Mouse (Mus musculus): ENCODE results near the gene Ppt2. TPM values are rescaled to one million over a fixed set of nuclear protein-coding genes. Genes with fewer than 3 reads are reported as not detected.
A peak's percentile ranks its signal among the peaks of the same experiment; 100 is the strongest.

Gene Ppt2
- polyA plus RNA-seq, 1 experiment from 2014 or later = 10.7 TPM

DNA sequence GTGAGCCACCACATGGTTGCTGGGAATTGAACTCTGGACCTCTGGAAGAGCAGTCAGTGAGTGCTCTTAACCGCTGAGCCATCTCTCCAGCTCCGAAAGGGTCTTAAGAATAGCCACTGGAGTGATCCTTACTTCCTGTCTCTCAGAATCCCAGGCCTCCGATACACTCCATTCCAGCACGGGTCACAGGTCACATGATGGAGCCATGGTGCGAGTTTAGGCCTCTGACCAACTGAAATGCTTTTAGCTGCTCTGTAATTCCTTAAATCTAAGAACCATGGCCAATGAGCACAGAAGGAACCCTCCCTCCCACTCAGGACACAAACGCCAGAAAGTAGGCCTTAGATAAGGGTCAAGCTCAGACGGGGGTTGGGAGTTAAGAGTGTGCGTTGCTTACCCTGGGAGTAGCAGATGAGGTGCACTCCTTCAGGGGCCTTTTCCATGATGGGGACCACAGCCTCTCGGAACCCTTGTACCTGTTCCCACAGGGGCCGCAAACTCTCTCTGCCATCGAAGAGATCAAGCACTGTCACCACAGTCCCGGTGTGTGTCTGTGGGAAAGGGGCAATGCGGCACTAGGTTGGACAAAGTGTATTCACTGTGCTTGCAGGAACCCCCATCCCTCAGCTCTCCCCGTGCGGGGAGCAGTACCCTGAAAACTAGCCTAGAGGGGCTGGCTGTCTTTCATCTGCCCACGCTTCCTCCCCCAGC, 2.1 kb downstream of the Ppt2 start:
- Histone ChIP-seq H3K36me3 (replicated peaks) (peaks cover 23% of the 10 kb centered on the region), H3K9me3 (replicated peaks) (no peaks in the 10 kb centered on the region), H3K4me3 (replicated peaks) (peak overlapping the region; percentile 66), H3K4me2 (peak overlapping the region; percentile 89), H3K27me3 (peaks cover 39% of the 10 kb centered on the region), H3K9ac (peak overlapping the region; percentile 68), H3K4me1 (replicated peaks) (peaks cover 64% of the 10 kb centered on the region), H3K27ac (replicated peaks) (peak overlapping the region; percentile 77; the same call in 1 of the 2 replicates)
- WGBS (ENCODE audit: insufficient replicate concordance) = 46% methylated on average over 16 of the region's 16 CpGs
- ATAC-seq (ENCODE audit: insufficient read depth) = no peak

- peaks cover 53% of the 10 kb centered on the region for H3K4me1 ChIP-seq (replicated peaks)
- peaks cover 23% of the 10 kb centered on the region for H3K36me3 ChIP-seq (replicated peaks)
- no peaks in the 10 kb centered on the region for H3K9me3 ChIP-seq (replicated peaks)
- no peak overlapping the region for H3K27ac ChIP-seq (replicated peaks)
- H3K27me3 ChIP-seq = peaks cover 27% of the 10 kb centered on the region
- H3K4me3 ChIP-seq (replicated peaks) = no peak overlapping the region
- no peak overlapping the region for H3K4me2 ChIP-seq
- no peak overlapping the region for H3K9ac ChIP-seq
- 67% methylated on average over 3 of the region's 3 CpGs for whole genome bisulfite sequencing (ENCODE audit: insufficient replicate concordance)
- ATAC-seq (ENCODE audit: insufficient read depth) = no peak
These were observed 3.3 kb downstream of the Ppt2 start for GRCm38 (mm10) chr17:34624981-34625380.

- Histone ChIP-seq H3K4me1 (replicated peaks) (peaks cover 48% of the 10 kb centered on the region), H3K27me3 (peaks cover 9% of the 10 kb centered on the region), H3K4me2 (no peak overlapping the region), H3K4me3 (replicated peaks) (no peak overlapping the region), H3K27ac (replicated peaks) (no peak overlapping the region), H3K36me3 (replicated peaks) (peaks cover 23% of the 10 kb centered on the region), H3K9ac (no peak overlapping the region), H3K9me3 (replicated peaks) (no peaks in the 10 kb centered on the region)
- 77% methylated on average over 9 of the region's 9 CpGs for WGBS (ENCODE audit: insufficient replicate concordance)
- ATAC-seq (ENCODE audit: insufficient read depth) = no peak
These were observed 5.1 kb downstream of the Ppt2 start for GRCm38 (mm10) chr17:34623161-34623560.

- 78% methylated on average over 8 of the region's 8 CpGs for WGBS (ENCODE audit: insufficient replicate concordance)
These were observed 7.3 kb downstream of the Ppt2 start for GRCm38 (mm10) chr17:34621006-34621405.

DNA sequence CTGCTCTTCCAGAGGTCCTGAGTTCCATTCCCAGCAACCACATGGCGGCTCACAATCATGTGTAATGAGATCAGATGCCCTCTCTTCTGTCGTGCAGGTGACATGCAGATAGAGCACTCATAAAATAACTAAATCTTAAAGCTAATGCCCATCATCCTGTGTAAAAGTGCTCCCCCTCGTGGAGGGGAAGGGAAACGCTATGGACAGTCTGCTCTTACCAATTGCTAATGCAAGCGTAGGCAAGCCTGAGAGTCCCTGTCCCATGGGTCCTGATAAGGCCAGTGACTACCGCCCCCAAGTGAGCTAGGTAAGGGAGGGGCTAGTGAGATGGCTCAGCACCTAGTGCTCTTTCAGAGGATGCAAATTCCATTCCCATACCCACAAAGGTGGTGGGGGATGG, 9.3 kb downstream of the Ppt2 start:
- peaks cover 33% of the 10 kb centered on the region for H3K36me3 ChIP-seq (replicated peaks)
- no peak overlapping the region for H3K4me2 ChIP-seq
- H3K27me3 ChIP-seq = no peaks in the 10 kb centered on the region
- no peak overlapping the region for H3K9ac ChIP-seq
- H3K9me3 ChIP-seq (replicated peaks) = no peaks in the 10 kb centered on the region
- WGBS (ENCODE audit: insufficient replicate concordance) = 5% methylated on average over 6 of the region's 6 CpGs
- H3K4me1 ChIP-seq (replicated peaks) = peaks cover 33% of the 10 kb centered on the region
- H3K4me3 ChIP-seq (replicated peaks) = no peak overlapping the region
- no peak overlapping the region for H3K27ac ChIP-seq (replicated peaks)
- ATAC-seq (ENCODE audit: insufficient read depth) = peak; percentile 23; the same call in 1 of the 2 replicates

More at GRCm38 (mm10) chr17:34621006-34621405, 7.3 kb downstream of the Ppt2 start:
- H3K4me2 ChIP-seq = no peak overlapping the region
- ATAC-seq (ENCODE audit: insufficient read depth) = no peak
- no peak overlapping the region for H3K9ac ChIP-seq
- H3K9me3 ChIP-seq (replicated peaks) = no peaks in the 10 kb centered on the region
- H3K27me3 ChIP-seq = no peaks in the 10 kb centered on the region
- no peak overlapping the region for H3K4me3 ChIP-seq (replicated peaks)
- no peak overlapping the region for H3K27ac ChIP-seq (replicated peaks)
- peaks cover 28% of the 10 kb centered on the region for H3K4me1 ChIP-seq (replicated peaks)
- peaks cover 35% of the 10 kb centered on the region for H3K36me3 ChIP-seq (replicated peaks)

DNA sequence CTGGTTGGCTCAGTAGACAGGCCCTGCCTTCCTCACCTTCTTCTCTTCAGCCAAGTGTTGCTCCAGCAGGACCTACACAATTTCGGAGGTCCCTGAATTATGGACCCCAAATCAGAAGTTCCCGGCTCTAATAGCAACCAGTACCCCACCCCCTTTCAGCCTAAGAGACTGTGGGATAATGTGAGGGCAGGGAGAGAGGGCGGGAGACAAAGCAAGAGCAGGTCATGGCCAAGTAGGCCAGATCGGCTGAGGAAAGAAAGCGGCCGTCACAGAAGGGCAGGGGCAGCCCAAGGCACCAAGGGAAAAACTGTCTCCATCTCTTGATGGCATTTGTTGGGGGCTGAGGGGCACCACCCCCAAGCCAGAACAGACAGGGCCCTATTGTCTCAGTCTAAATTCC, 12.4 kb downstream of the Ppt2 start, which contains the start of gene Egfl8:
Egfl8 (minus strand) TSS at position 101 of the 400 bp plus-strand sequence.
- 63% methylated on average over 6 of the region's 6 CpGs for WGBS (ENCODE audit: insufficient replicate concordance)
- no peak within 1 kb of the TSS for H3K27ac ChIP-seq (replicated peaks)
- peaks cover 41% of the 10 kb centered on the region for H3K36me3 ChIP-seq (replicated peaks)
- H3K4me2 ChIP-seq = no peak within 1 kb of the TSS
- no peaks in the 10 kb centered on the region for H3K9me3 ChIP-seq (replicated peaks)
- H3K9ac ChIP-seq = no peak within 1 kb of the TSS
- no peak within 1 kb of the TSS for H3K4me3 ChIP-seq (replicated peaks)
- no peak for ATAC-seq (ENCODE audit: insufficient read depth)
- H3K4me1 ChIP-seq (replicated peaks) = peaks cover 36% of the 10 kb centered on the region
- H3K27me3 ChIP-seq = no peaks in the 10 kb centered on the region

- 75% methylated on average over 10 of the region's 10 CpGs for WGBS (ENCODE audit: insufficient replicate concordance)
- no peak overlapping the region for H3K4me3 ChIP-seq (replicated peaks)
- no peak overlapping the region for H3K4me2 ChIP-seq
- no peaks in the 10 kb centered on the region for H3K27me3 ChIP-seq
- H3K27ac ChIP-seq (replicated peaks) = peak overlapping the region; percentile 70
- H3K9me3 ChIP-seq (replicated peaks) = no peaks in the 10 kb centered on the region
- peaks cover 50% of the 10 kb centered on the region for H3K36me3 ChIP-seq (replicated peaks)
- no peak overlapping the region for H3K9ac ChIP-seq
- ATAC-seq (ENCODE audit: insufficient read depth) = no peak
- peaks cover 33% of the 10 kb centered on the region for H3K4me1 ChIP-seq (replicated peaks)
These were observed 14.5 kb downstream of the Ppt2 start for GRCm38 (mm10) chr17:34613830-34614229.

GRCm38 (mm10) chr17:34613054-34613645, 15.2 kb downstream of the Ppt2 start:
- peak; percentile 62 for ATAC-seq (ENCODE audit: insufficient read depth)
- Histone ChIP-seq H3K9me3 (replicated peaks) (no peaks in the 10 kb centered on the region), H3K27me3 (no peaks in the 10 kb centered on the region), H3K4me3 (replicated peaks) (no peak overlapping the region), H3K36me3 (replicated peaks) (peaks cover 50% of the 10 kb centered on the region), H3K27ac (replicated peaks) (peak overlapping the region; percentile 70), H3K9ac (no peak overlapping the region), H3K4me1 (replicated peaks) (peaks cover 40% of the 10 kb centered on the region), H3K4me2 (no peak overlapping the region)
- WGBS (ENCODE audit: insufficient replicate concordance) = 36% methylated on average over 11 of the region's 11 CpGs

GRCm38 (mm10) chr17:34611050-34611449, 17.3 kb downstream of the Ppt2 start:
- Histone ChIP-seq H3K36me3 (replicated peaks) (peaks cover 41% of the 10 kb centered on the region), H3K4me3 (replicated peaks) (no peak overlapping the region), H3K9me3 (replicated peaks) (no peaks in the 10 kb centered on the region), H3K9ac (no peak overlapping the region), H3K4me1 (replicated peaks) (peaks cover 61% of the 10 kb centered on the region), H3K4me2 (no peak overlapping the region), H3K27me3 (no peaks in the 10 kb centered on the region), H3K27ac (replicated peaks) (no peak overlapping the region)
- ATAC-seq (ENCODE audit: insufficient read depth) = no peak
- WGBS (ENCODE audit: insufficient replicate concordance) = 84% methylated on average over 8 of the region's 8 CpGs

DNA sequence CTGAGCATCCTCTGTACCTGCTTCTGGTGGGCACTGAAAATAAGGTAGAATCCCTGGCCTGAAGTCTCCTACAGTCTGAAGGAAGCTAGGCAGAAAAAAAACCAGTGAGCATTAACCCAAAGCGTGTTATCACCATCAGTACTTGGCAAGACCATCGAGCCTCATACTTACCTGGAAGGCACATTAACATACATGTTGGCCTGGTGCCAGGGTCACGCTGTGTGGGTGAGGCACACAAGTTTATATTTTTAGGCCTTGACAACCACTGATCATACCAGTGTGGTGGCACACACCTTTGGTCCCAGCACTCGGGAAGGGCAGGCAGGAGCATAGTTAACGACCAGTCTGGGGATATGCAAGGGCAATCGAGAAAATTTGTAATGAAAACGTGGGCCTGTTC, 20.3 kb downstream of the Ppt2 start:
- peaks cover 58% of the 10 kb centered on the region for H3K4me1 ChIP-seq (replicated peaks)

GRCm38 (mm10) chr17:34606186-34607039, 21.9 kb downstream of the Ppt2 start:
- Histone ChIP-seq H3K4me2 (peak overlapping the region; percentile 97), H3K9me3 (replicated peaks) (no peaks in the 10 kb centered on the region), H3K4me3 (replicated peaks) (peak overlapping the region; percentile 89), H3K4me1 (replicated peaks) (peaks cover 61% of the 10 kb centered on the region), H3K27ac (replicated peaks) (peak overlapping the region; percentile 89), H3K36me3 (replicated peaks) (peaks cover 23% of the 10 kb centered on the region), H3K27me3 (no peaks in the 10 kb centered on the region), H3K9ac (peak overlapping the region; percentile 94)
- 10% methylated on average over 32 of the region's 32 CpGs for WGBS (ENCODE audit: insufficient replicate concordance)
- no peak for ATAC-seq (ENCODE audit: insufficient read depth)

More for the DNA sequence above, 20.3 kb downstream of the Ppt2 start:
- Histone ChIP-seq H3K27ac (replicated peaks) (0 out of 2 replicates have a peak overlapping the region, but pooled peaks have one; percentile 19), H3K9ac (no peak overlapping the region), H3K9me3 (replicated peaks) (no peaks in the 10 kb centered on the region), H3K4me2 (no peak overlapping the region), H3K36me3 (replicated peaks) (peaks cover 33% of the 10 kb centered on the region), H3K4me3 (replicated peaks) (no peak overlapping the region), H3K27me3 (no peaks in the 10 kb centered on the region)
- WGBS (ENCODE audit: insufficient replicate concordance) = 72% methylated on average over 7 of the region's 7 CpGs
- no peak for ATAC-seq (ENCODE audit: insufficient read depth)

Data from liver, embryonic 15.5 days (tissue).